Mouse (Mus musculus): ENCODE measurements around the gene Herc1. TPM values are rescaled to one million over a fixed set of nuclear protein-coding genes. Genes with fewer than 3 reads are reported as not detected.
A peak's percentile ranks its signal among the peaks of the same experiment; 100 is the strongest.
"Not testable (repeated sequence)": the region's sequence is repeated elsewhere in the genome, so short reads cannot be mapped to it uniquely, and the experiment has no call there.

Herc1 gene
- polyA plus RNA-seq, 1 experiment, result 15.5 TPM

GRCm38 (mm10) chr9:66373432-66373831, 23.2 kb downstream of the Herc1 start:
- Histone ChIP-seq H3K4me3 (ENCODE audit: insufficient read depth, low read depth, low read length) (no peak overlapping the region), H3K4me1 (ENCODE audit: control insufficient read depth, insufficient read depth, insufficient read length, low read length) (peaks cover 5% of the 10 kb centered on the region), H3K27ac (replicated peaks; ENCODE audit: low read depth, low read length) (no peak overlapping the region)

- Histone ChIP-seq H3K27ac (replicated peaks; ENCODE audit: low read depth, low read length) (0 out of 2 replicates have a peak overlapping the region, but pooled peaks have one; percentile 2), H3K4me1 (ENCODE audit: control insufficient read depth, insufficient read depth, insufficient read length, low read length) (peaks cover 3% of the 10 kb centered on the region), H3K4me3 (ENCODE audit: insufficient read depth, low read depth, low read length) (no peak overlapping the region)
Measured at GRCm38 (mm10) chr9:66374495-66375478, 24.5 kb downstream of the Herc1 start.

GRCm38 (mm10) chr9:66383417-66383816, 33.2 kb downstream of the Herc1 start:
- Histone ChIP-seq H3K4me1 (ENCODE audit: control insufficient read depth, insufficient read depth, insufficient read length, low read length) (no peaks in the 10 kb centered on the region; the same call in 1 of the 2 replicates), H3K4me3 (ENCODE audit: insufficient read depth, low read depth, low read length) (no peak overlapping the region), H3K27ac (replicated peaks; ENCODE audit: low read depth, low read length) (no peak overlapping the region)

GRCm38 (mm10) chr9:66390338-66390737, 40.1 kb downstream of the Herc1 start:
- not testable (repeated sequence) for H3K27ac ChIP-seq (replicated peaks; ENCODE audit: low read depth, low read length); H3K4me1 ChIP-seq (ENCODE audit: control insufficient read depth, insufficient read depth, insufficient read length, low read length)

GRCm38 (mm10) chr9:66393304-66393703, 43.1 kb downstream of the Herc1 start:
- H3K4me1 ChIP-seq (ENCODE audit: control insufficient read depth, insufficient read depth, insufficient read length, low read length), result no peaks in the 10 kb centered on the region
- no peak overlapping the region for H3K4me3 ChIP-seq (ENCODE audit: insufficient read depth, low read depth, low read length)
- no peak overlapping the region for H3K27ac ChIP-seq (replicated peaks; ENCODE audit: low read depth, low read length)

More at GRCm38 (mm10) chr9:66390338-66390737, 40.1 kb downstream of the Herc1 start:
- not testable (repeated sequence) for H3K4me3 ChIP-seq (ENCODE audit: insufficient read depth, low read depth, low read length)

- no peaks in the 10 kb centered on the region for H3K4me1 ChIP-seq (ENCODE audit: control insufficient read depth, insufficient read depth, insufficient read length, low read length)
- H3K4me3 ChIP-seq (ENCODE audit: insufficient read depth, low read depth, low read length), result no peak overlapping the region
- no peak overlapping the region for H3K27ac ChIP-seq (replicated peaks; ENCODE audit: low read depth, low read length)
Measured at GRCm38 (mm10) chr9:66423492-66423891, 73.2 kb downstream of the Herc1 start.

- H3K4me3 ChIP-seq (ENCODE audit: insufficient read depth, low read depth, low read length), result no peak overlapping the region
- no peaks in the 10 kb centered on the region for H3K4me1 ChIP-seq (ENCODE audit: control insufficient read depth, insufficient read depth, insufficient read length, low read length)
- no peak overlapping the region for H3K27ac ChIP-seq (replicated peaks; ENCODE audit: low read depth, low read length)
Measured at GRCm38 (mm10) chr9:66440007-66440406, 89.8 kb downstream of the Herc1 start.

GRCm38 (mm10) chr9:66448253-66448652, 98.0 kb downstream of the Herc1 start:
- no peaks in the 10 kb centered on the region for H3K4me1 ChIP-seq (ENCODE audit: control insufficient read depth, insufficient read depth, insufficient read length, low read length)
- H3K4me3 ChIP-seq (ENCODE audit: insufficient read depth, low read depth, low read length), result no peak overlapping the region
- H3K27ac ChIP-seq (replicated peaks; ENCODE audit: low read depth, low read length), result no peak overlapping the region

GRCm38 (mm10) chr9:66465087-66465486, 114.8 kb downstream of the Herc1 start:
- H3K4me3 ChIP-seq (ENCODE audit: insufficient read depth, low read depth, low read length), result no peak overlapping the region
- H3K4me1 ChIP-seq (ENCODE audit: control insufficient read depth, insufficient read depth, insufficient read length, low read length), result no peaks in the 10 kb centered on the region

GRCm38 (mm10) chr9:66477785-66478184, 127.5 kb downstream of the Herc1 start:
- Histone ChIP-seq H3K4me3 (ENCODE audit: insufficient read depth, low read depth, low read length) (no peak overlapping the region), H3K4me1 (ENCODE audit: control insufficient read depth, insufficient read depth, insufficient read length, low read length) (no peaks in the 10 kb centered on the region), H3K27ac (replicated peaks; ENCODE audit: low read depth, low read length) (no peak overlapping the region)

More at GRCm38 (mm10) chr9:66465087-66465486, 114.8 kb downstream of the Herc1 start:
- H3K27ac ChIP-seq (replicated peaks; ENCODE audit: low read depth, low read length), result no peak overlapping the region

GRCm38 (mm10) chr9:66483429-66483828, 133.2 kb downstream of the Herc1 start:
- Histone ChIP-seq H3K4me3 (ENCODE audit: insufficient read depth, low read depth, low read length) (no peak overlapping the region), H3K27ac (replicated peaks; ENCODE audit: low read depth, low read length) (no peak overlapping the region), H3K4me1 (ENCODE audit: control insufficient read depth, insufficient read depth, insufficient read length, low read length) (no peaks in the 10 kb centered on the region)

- Histone ChIP-seq H3K4me3 (ENCODE audit: insufficient read depth, low read depth, low read length) (no peak overlapping the region), H3K27ac (replicated peaks; ENCODE audit: low read depth, low read length) (no peak overlapping the region), H3K4me1 (ENCODE audit: control insufficient read depth, insufficient read depth, insufficient read length, low read length) (no peaks in the 10 kb centered on the region)
Measured at GRCm38 (mm10) chr9:66488786-66489185, 138.5 kb downstream of the Herc1 start.

- Histone ChIP-seq H3K4me3 (ENCODE audit: insufficient read depth, low read depth, low read length) (no peak overlapping the region), H3K4me1 (ENCODE audit: control insufficient read depth, insufficient read depth, insufficient read length, low read length) (no peaks in the 10 kb centered on the region), H3K27ac (replicated peaks; ENCODE audit: low read depth, low read length) (no peak overlapping the region)
Measured at GRCm38 (mm10) chr9:66492361-66492760, 142.1 kb downstream of the Herc1 start.

- Histone ChIP-seq H3K27ac (replicated peaks; ENCODE audit: low read depth, low read length) (no peak overlapping the region), H3K4me3 (ENCODE audit: insufficient read depth, low read depth, low read length) (no peak overlapping the region), H3K4me1 (ENCODE audit: control insufficient read depth, insufficient read depth, insufficient read length, low read length) (no peaks in the 10 kb centered on the region)
Measured at GRCm38 (mm10) chr9:66493992-66494391, 143.7 kb downstream of the Herc1 start.

GRCm38 (mm10) chr9:66501248-66501647, 151.0 kb downstream of the Herc1 start:
- no peak overlapping the region for H3K27ac ChIP-seq (replicated peaks; ENCODE audit: low read depth, low read length)
- H3K4me1 ChIP-seq (ENCODE audit: control insufficient read depth, insufficient read depth, insufficient read length, low read length), result peaks cover 7% of the 10 kb centered on the region
- no peak overlapping the region for H3K4me3 ChIP-seq (ENCODE audit: insufficient read depth, low read depth, low read length)

Data from brown adipose tissue, adult 24 weeks (tissue).